Mouse (Mus musculus) liver, embryonic 14.5 days (tissue): ENCODE results near the gene Kcnj10. TPM values are rescaled to one million over a fixed set of nuclear protein-coding genes. Genes with fewer than 3 reads are reported as not detected.

Experiments
- ATAC-seq: fragments of 200-750 bp; cut with Nextera tagmentation; 2 replicates; pipeline ENCODE4 v1.8.0; 2017; ENCODE audit warnings: moderate number of reproducible peaks, mild to moderate bottlenecking, moderate library complexity; ENCODE audit not compliant: insufficient read depth
- DNase-seq, 3 experiments: peaks; one replicate each; pipeline ENCODE4 v3.0.0-alpha.2; 2012 to 2013; ENCODE audit warnings: low read depth in 3 of 3, low spot score in 3 of 3
- H3K27ac ChIP-seq: fragments of 300-500 bp; sonication (generic); 2 replicates; pipeline ENCODE4 v1.5.1; 2014; ENCODE audit warnings: moderate library complexity, mild to moderate bottlenecking, control low read depth, inconsistent platforms
- H3K27me3 ChIP-seq: fragments of 300-500 bp; sonication (generic); 2 replicates; pipeline ENCODE4 v1.6.1; 2014; ENCODE audit warnings: mild to moderate bottlenecking, low read length, moderate library complexity; ENCODE audit not compliant: control insufficient read depth, insufficient read depth
- H3K36me3 ChIP-seq: fragments of 300-500 bp; sonication (generic); replicated peaks from 2 replicates; pipeline ENCODE4 v1.6.1; 2014; ENCODE audit warnings: low read depth; ENCODE audit not compliant: control insufficient read depth, insufficient read depth
- H3K4me1 ChIP-seq, 2 experiments: fragments of 200-500 bp in 1 of 2; fragments of 300-500 bp in 1 of 2; sonication (generic) in 1 of 2; replicated peaks; 2 replicates each; pipeline ENCODE4 v1.6.1; 2012 to 2014; ENCODE audit warnings: antibody characterized with exemption in 1 of 2, inconsistent platforms in 1 of 2, low read length in 1 of 2; ENCODE audit not compliant: control insufficient read depth in 2 of 2, insufficient read depth in 2 of 2
- H3K4me2 ChIP-seq: fragments of 300-500 bp; sonication (generic); 2 replicates; pipeline ENCODE4 v1.6.1; 2014; ENCODE audit warnings: low read depth, mild to moderate bottlenecking, control low read depth, moderate library complexity
- H3K4me3 ChIP-seq, 2 experiments: fragments of 200-500 bp in 1 of 2; fragments of 300-500 bp in 1 of 2; sonication (generic) in 1 of 2; 2 replicates each; pipeline ENCODE4 v1.5.1; 2012 to 2014; ENCODE audit warnings: low read depth in 2 of 2, low read length in 2 of 2, mild to moderate bottlenecking in 2 of 2, control low read depth in 1 of 2, inconsistent platforms in 1 of 2, moderate library complexity in 1 of 2; ENCODE audit not compliant: insufficient read depth in 1 of 2
- H3K9ac ChIP-seq: fragments of 300-500 bp; sonication (generic); replicated peaks from 2 replicates; pipeline ENCODE4 v1.6.1; 2014; ENCODE audit warnings: mild to moderate bottlenecking, control low read depth, moderate library complexity
- H3K9me3 ChIP-seq: fragments of 300-500 bp; sonication (generic); 2 replicates; pipeline ENCODE4 v1.6.1; 2016; ENCODE audit warnings: low read length, mixed read lengths; ENCODE audit not compliant: control insufficient read depth
- CTCF ChIP-seq: IDR thresholded peaks from 2 replicates; pipeline ENCODE4 v1.5.1; 2016; ENCODE audit warnings: antibody characterized with exemption, low read depth, control low read depth
- EP300 ChIP-seq: IDR thresholded peaks from 2 replicates; pipeline ENCODE4 v1.6.1; 2016; ENCODE audit warnings: antibody characterized with exemption, low read depth
- WGBS: fragments of 180-500 bp; shearing (Covaris S2); extraction: QIAGEN DNeasy Blood & Tissue Kit; methylation state at CpG from one replicate; pipeline ENCODE4 v1.1.7; 2014; ENCODE audit not compliant: insufficient replicate concordance; 5-methylcytosine and 5-hydroxymethylcytosine counted together
- polyA plus RNA-seq, 2 experiments: library from polyadenylated mRNA; depleted of rRNA in 1 of 2; stranded (reverse) in 1 of 2; unstranded in 1 of 2; fragments of >200 nt; fragmentation: Nextera tagmentation in 1 of 2; extraction: Ambion mirVana in 1 of 2; gene quantifications; 2 replicates each; pipeline versions ENCODE4 v1.2.1 to v1.2.3; 2012 to 2014

The Kcnj10 gene
- polyA plus RNA-seq, 2 experiments = 0.04 to 0.17 TPM

GRCm38 (mm10) chr1:172337411-172338185 lies 3.4 kb upstream of the Kcnj10 start:
- Histone ChIP-seq H3K27ac (no peak overlapping the region), H3K27me3 (peaks cover 32% of the 10 kb centered on the region), H3K9me3 (no peaks in the 10 kb centered on the region), H3K4me3 (no peak overlapping the region), H3K9ac (no peak overlapping the region), H3K4me2 (no peak overlapping the region), H3K4me1 (no peaks in the 10 kb centered on the region), H3K36me3 (no peaks in the 10 kb centered on the region)
- no peak for DNase-seq
- 24% methylated on average over 2 of the region's 2 CpGs for WGBS
- no peak for ATAC-seq
- TF ChIP-seq EP300 (no peak), CTCF (no peak)

DNA sequence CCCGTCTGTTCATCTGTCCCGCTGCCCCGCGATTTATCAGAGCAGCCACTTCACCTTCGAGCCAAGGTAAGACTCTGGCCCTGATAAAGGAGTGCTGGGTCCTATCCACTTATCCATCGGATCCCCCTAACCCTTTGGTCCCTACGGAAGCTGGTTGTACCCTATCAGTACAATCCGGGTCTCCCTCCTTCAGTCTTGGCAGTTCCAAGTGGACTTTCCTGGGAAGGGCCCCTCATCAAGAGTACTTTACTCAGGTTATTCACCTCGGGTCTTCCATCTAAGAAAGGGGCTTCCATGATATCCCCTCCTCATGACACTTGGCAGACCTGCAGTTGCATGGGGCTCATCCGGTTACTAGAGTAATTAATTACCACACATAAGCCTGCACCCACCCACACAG lies 376 bp downstream of the Kcnj10 start:
- Histone ChIP-seq H3K27me3 (peaks cover 32% of the 10 kb centered on the region), H3K4me1 (no peaks in the 10 kb centered on the region), H3K36me3 (no peaks in the 10 kb centered on the region), H3K9ac (no peak overlapping the region), H3K4me3 (peak overlapping the region in 1 of 2 experiments; percentile 38; a peak in 1 of 4 replicates), H3K4me2 (peak overlapping the region; percentile 59), H3K27ac (no peak overlapping the region), H3K9me3 (no peaks in the 10 kb centered on the region)
- no peak for TF ChIP-seq CTCF
- TF ChIP-seq EP300 = no peak
- DNase-seq = no peak
- no peak for ATAC-seq
- WGBS = 14% methylated on average over 10 of the region's 10 CpGs

GRCm38 (mm10) chr1:172342729-172343128 lies 1.7 kb downstream of the Kcnj10 start:
- Histone ChIP-seq H3K4me1 (peaks cover 0 to 5% of the 10 kb centered on the region in 2 experiments; a peak in 1 of 4 replicates), H3K27me3 (peaks cover 28% of the 10 kb centered on the region), H3K27ac (no peak overlapping the region), H3K4me3 (no peak overlapping the region), H3K36me3 (no peaks in the 10 kb centered on the region), H3K9me3 (no peaks in the 10 kb centered on the region), H3K9ac (no peak overlapping the region), H3K4me2 (no peak overlapping the region)
- 76% methylated on average over 3 of the region's 3 CpGs for WGBS
- ATAC-seq (no peak), DNase-seq (no peak)
- TF ChIP-seq CTCF (no peak), EP300 (no peak)

DNA sequence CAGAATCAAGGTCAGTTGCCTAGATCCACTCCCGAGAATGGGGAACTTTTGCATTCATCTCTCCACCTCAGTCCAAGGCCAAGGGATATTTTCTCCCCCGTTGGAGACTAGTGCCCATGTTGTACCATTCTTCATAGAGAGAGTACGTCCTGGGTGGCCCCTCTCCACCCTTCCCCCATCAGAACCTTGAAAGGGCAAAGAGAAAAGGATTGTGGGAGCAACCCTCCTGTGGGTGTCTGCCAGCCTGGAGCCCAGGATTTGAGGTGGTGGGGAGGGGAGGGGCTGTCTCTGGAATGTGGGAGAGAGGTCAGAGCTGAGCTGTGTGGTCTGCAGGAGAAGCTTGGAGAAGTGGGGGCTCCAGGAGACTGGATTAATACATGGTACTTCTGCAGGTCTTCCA lies 2.9 kb downstream of the Kcnj10 start:
- H3K4me2 ChIP-seq = no peak overlapping the region
- TF ChIP-seq CTCF (no peak), EP300 (no peak)

GRCm38 (mm10) chr1:172344820-172345219 lies 3.8 kb downstream of the Kcnj10 start:
- TF ChIP-seq CTCF = no peak
- no peak for TF ChIP-seq EP300
- no peaks in the 10 kb centered on the region for H3K36me3 ChIP-seq
- peaks cover 0 to 5% of the 10 kb centered on the region in 2 experiments; a peak in 1 of 4 replicates for H3K4me1 ChIP-seq
- DNase-seq (no peak), ATAC-seq (no peak)
- H3K9ac ChIP-seq = no peak overlapping the region
- H3K4me3 ChIP-seq = no peak overlapping the region
- H3K27me3 ChIP-seq = peaks cover 21% of the 10 kb centered on the region
- WGBS = 63% methylated on average over 7 of the region's 7 CpGs
- H3K4me2 ChIP-seq = no peak overlapping the region
- no peak overlapping the region for H3K27ac ChIP-seq
- H3K9me3 ChIP-seq = no peaks in the 10 kb centered on the region

More for the DNA sequence above, 2.9 kb downstream of the Kcnj10 start:
- ATAC-seq (no peak), DNase-seq (no peak)
- peaks cover 0 to 5% of the 10 kb centered on the region in 2 experiments; a peak in 1 of 4 replicates for H3K4me1 ChIP-seq
- no peaks in the 10 kb centered on the region for H3K9me3 ChIP-seq
- H3K27me3 ChIP-seq = peaks cover 25% of the 10 kb centered on the region
- H3K9ac ChIP-seq = no peak overlapping the region
- H3K4me3 ChIP-seq = no peak overlapping the region
- no peak overlapping the region for H3K27ac ChIP-seq
- no peaks in the 10 kb centered on the region for H3K36me3 ChIP-seq
- 32% methylated on average over 3 of the region's 3 CpGs for whole genome bisulfite sequencing
